Mouse (Mus musculus) intestine, postnatal 0 days (tissue): ENCODE data around the gene Ciita. TPM values are rescaled to one million over a fixed set of nuclear protein-coding genes. Genes with fewer than 3 reads are reported as not detected.

Experiments
- ATAC-seq: fragments of 200-750 bp; cut with Nextera tagmentation; 2 replicates; pipeline ENCODE4 v1.8.0; 2017; ENCODE audit warnings: mild to moderate bottlenecking, moderate TSS enrichment, moderate library complexity
- H3K27ac ChIP-seq: fragments of 300-500 bp; sonication (generic); 2 replicates; pipeline ENCODE4 v1.5.1; 2014; ENCODE audit warnings: mild to moderate bottlenecking, low read depth, low read length, moderate library complexity
- H3K27me3 ChIP-seq: fragments of 300-500 bp; sonication (generic); replicated peaks from 2 replicates; pipeline ENCODE4 v1.6.1; 2014; ENCODE audit warnings: low read length, mixed read lengths; ENCODE audit not compliant: control insufficient read depth, insufficient read depth
- H3K36me3 ChIP-seq: fragments of 300-500 bp; sonication (generic); 2 replicates; pipeline ENCODE4 v1.6.1; 2014; ENCODE audit warnings: mild to moderate bottlenecking, moderate library complexity; ENCODE audit not compliant: control insufficient read depth, insufficient read depth
- H3K4me1 ChIP-seq: fragments of 300-500 bp; sonication (generic); replicated peaks from 2 replicates; pipeline ENCODE4 v1.6.1; 2014; ENCODE audit warnings: antibody characterized with exemption, low read length, mixed read lengths; ENCODE audit not compliant: control insufficient read depth, insufficient read depth
- H3K4me2 ChIP-seq: fragments of 300-500 bp; sonication (generic); replicated peaks from 2 replicates; pipeline ENCODE4 v1.6.1; 2014; ENCODE audit warnings: low read depth, mild to moderate bottlenecking, moderate library complexity
- H3K4me3 ChIP-seq: fragments of 300-500 bp; sonication (generic); 2 replicates; pipeline ENCODE4 v1.5.1; 2014; ENCODE audit warnings: low read depth, low read length
- H3K9ac ChIP-seq: fragments of 300-500 bp; sonication (generic); 2 replicates; pipeline ENCODE4 v1.6.1; 2014; ENCODE audit warnings: mild to moderate bottlenecking, low read depth, low read length
- H3K9me3 ChIP-seq: fragments of 300-500 bp; sonication (generic); 2 replicates; pipeline ENCODE4 v1.6.1; 2016; ENCODE audit warnings: mixed run types; ENCODE audit not compliant: control insufficient read depth
- CTCF ChIP-seq: sonication (generic); IDR thresholded peaks from 2 replicates; pipeline ENCODE4 v1.5.1; 2016; ENCODE audit warnings: low read depth, mild to moderate bottlenecking, control low read depth, antibody characterized with exemption, moderate library complexity
- WGBS: fragments of 180-500 bp; shearing (Covaris S2); extraction: QIAGEN DNeasy Blood & Tissue Kit; methylation state at CpG from one replicate; pipeline ENCODE4 v1.1.7; 2014; 5-methylcytosine and 5-hydroxymethylcytosine counted together
- polyA plus RNA-seq: library from polyadenylated mRNA; unstranded; fragments of >200 nt; fragmentation: Nextera tagmentation; extraction: Ambion mirVana; gene quantifications from 2 replicates; pipeline ENCODE4 v1.2.1, GENCODE M21; 2015

Gene Ciita
- polyA plus RNA-seq, 1 experiment from 2014 or later: 0.42 TPM

DNA sequence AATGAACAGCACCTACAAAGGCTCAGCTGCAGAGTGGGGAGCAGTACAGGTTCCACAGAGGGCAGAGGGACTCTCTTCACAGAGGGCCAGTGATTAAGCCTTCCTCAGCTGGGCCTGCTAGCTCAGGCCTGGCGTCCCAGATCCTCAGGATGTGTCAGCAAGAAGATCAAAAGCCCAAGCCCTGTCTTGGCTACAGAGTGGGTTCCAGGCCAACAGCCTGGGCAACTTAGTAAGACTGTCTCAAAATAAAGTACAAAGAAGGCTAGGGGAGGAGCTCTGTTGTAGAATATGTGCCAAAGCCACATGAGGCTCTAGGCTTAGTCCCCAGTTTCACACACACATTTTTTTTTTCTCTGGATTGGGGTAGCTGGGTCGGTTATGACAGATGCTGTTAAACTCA, 95.1 kb downstream of the Ciita start:
- no peak overlapping the region for H3K9ac ChIP-seq
- no peaks in the 10 kb centered on the region for H3K9me3 ChIP-seq
- TF ChIP-seq CTCF: no peak
- H3K4me3 ChIP-seq: no peak overlapping the region
- H3K36me3 ChIP-seq: peaks cover 38% of the 10 kb centered on the region
- WGBS: 75% methylated on average over 2 of the region's 2 CpGs
- H3K27me3 ChIP-seq: no peaks in the 10 kb centered on the region
- H3K4me2 ChIP-seq: no peak overlapping the region
- no peak for ATAC-seq
- H3K27ac ChIP-seq: no peak overlapping the region
- H3K4me1 ChIP-seq: no peaks in the 10 kb centered on the region

DNA sequence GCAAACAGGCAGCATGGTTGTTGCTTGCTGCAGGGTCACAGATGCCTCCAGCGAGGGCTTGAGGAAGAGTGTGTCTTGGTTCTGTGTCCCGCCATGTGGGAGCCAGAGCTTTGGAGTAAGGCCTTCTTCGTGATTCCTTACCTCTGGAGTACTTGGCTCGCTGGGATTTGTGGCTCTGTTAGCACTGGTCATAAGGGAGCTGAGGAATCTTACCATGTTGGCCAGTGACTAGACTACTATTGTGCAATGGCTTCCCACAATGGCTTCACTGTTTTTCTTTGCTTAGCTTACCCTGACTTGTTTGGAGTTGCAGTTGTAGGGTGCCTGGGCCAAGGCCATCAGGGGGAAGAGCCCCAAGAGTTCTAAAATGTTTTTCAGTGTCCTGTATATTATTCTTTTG, 96.1 kb downstream of the Ciita start:
- TF ChIP-seq CTCF: no peak
- H3K9ac ChIP-seq: no peak overlapping the region
- no peak overlapping the region for H3K4me3 ChIP-seq
- no peaks in the 10 kb centered on the region for H3K9me3 ChIP-seq
- no peaks in the 10 kb centered on the region for H3K27me3 ChIP-seq
- WGBS: 90% methylated on average over 4 of the region's 4 CpGs
- no peak for ATAC-seq
- H3K36me3 ChIP-seq: peaks cover 44% of the 10 kb centered on the region
- H3K27ac ChIP-seq: no peak overlapping the region
- H3K4me1 ChIP-seq: no peaks in the 10 kb centered on the region
- no peak overlapping the region for H3K4me2 ChIP-seq

GRCm38 (mm10) chr16:10577548-10577947, 97.7 kb downstream of the Ciita start:
- Histone ChIP-seq H3K9me3 (no peaks in the 10 kb centered on the region), H3K27me3 (no peaks in the 10 kb centered on the region), H3K36me3 (peaks cover 39% of the 10 kb centered on the region), H3K9ac (no peak overlapping the region), H3K4me3 (no peak overlapping the region), H3K4me2 (no peak overlapping the region), H3K27ac (no peak overlapping the region), H3K4me1 (no peaks in the 10 kb centered on the region)
- ATAC-seq: no peak
- 69% methylated on average over 5 of the region's 5 CpGs for WGBS
- TF ChIP-seq CTCF: no peak

Other genes starting within 250 kb of the Ciita start
- 8.7 and 9.5 TPM in 2 replicates for gene Emp2, start 166.1 kb upstream of the Ciita start, polyA plus RNA-seq
- 0.26 TPM in 1 of 2 replicates, not detected in the other for gene Tekt5, start 84.6 kb upstream of the Ciita start, polyA plus RNA-seq
- gene Nubp1, start 68.1 kb upstream of the Ciita start, polyA plus RNA-seq: 29.6 and 32.4 TPM in 2 replicates
- gene Tvp23a, start 32.7 kb upstream of the Ciita start, polyA plus RNA-seq: 1.7 and 1.9 TPM in 2 replicates
- 8.9 and 9.3 TPM in 2 replicates for gene Dexi, start 63.0 kb downstream of the Ciita start, polyA plus RNA-seq
- 30.4 and 31.0 TPM in 2 replicates for gene Clec16a, start 65.3 kb downstream of the Ciita start, polyA plus RNA-seq